Comparison of ENCODE assay signal across 11 mouse cellular contexts in the genomic region with DNA sequence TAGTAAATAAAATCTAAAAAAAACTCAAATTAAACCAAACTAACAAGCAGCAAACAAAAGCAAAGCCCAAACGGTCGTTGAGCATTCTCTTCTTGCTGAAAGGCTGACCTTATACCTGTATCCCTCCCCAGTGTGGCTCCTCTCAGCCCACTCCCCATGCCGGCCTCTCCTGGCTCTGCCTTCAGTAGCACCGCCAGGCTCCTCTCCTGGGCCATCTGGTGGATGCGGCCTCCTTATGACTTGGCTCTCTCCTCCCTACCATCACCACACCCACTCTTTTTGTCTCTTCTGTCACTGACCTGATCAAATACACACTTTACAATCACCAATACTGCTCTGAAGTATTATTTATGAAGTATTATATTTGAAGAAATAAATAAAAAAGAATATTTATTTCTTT.
"Had no signal": no experiment of that assay in that cellular context is flagged by ENCODE, and none has a peak within 500 bp of the region (broad histone marks: within the 10 kb centered on the region; RNA-seq: fewer than 3 reads in every experiment).

No protein-coding gene starts in this region.

- H3K4me1 ChIP-seq: limb, embryonic 13.5 days; midbrain, embryonic 13.5 days had no signal

- H3K27me3 ChIP-seq: limb, embryonic 13.5 days; liver, embryonic 15.5 days; midbrain, embryonic 13.5 days had no signal

- H3K4me2 ChIP-seq: limb, embryonic 13.5 days; liver, embryonic 15.5 days; midbrain, embryonic 13.5 days had no signal

- H3K4me3 ChIP-seq: limb, embryonic 13.5 days; liver, embryonic 15.5 days; midbrain, embryonic 13.5 days; myocyte had no signal

- H3K27ac ChIP-seq: limb, embryonic 13.5 days; liver, embryonic 15.5 days; midbrain, embryonic 13.5 days had no signal

- H3K36me3 ChIP-seq: liver, embryonic 15.5 days had no signal

- DNase-seq: kidney, postnatal 25 days; layer of hippocampus, adult 9-11 months; layer of hippocampus, postnatal 36 days; lung, adult 2 months; lung, postnatal 36 days; thymus, postnatal 36 days had no signal

- H3K9me3 ChIP-seq: limb, embryonic 13.5 days; liver, embryonic 15.5 days; midbrain, embryonic 13.5 days had no signal

- ATAC-seq: lung, postnatal 0 days; midbrain, embryonic 13.5 days had no signal

- H3K9ac ChIP-seq: limb, embryonic 13.5 days; liver, embryonic 15.5 days; midbrain, embryonic 13.5 days had no signal
